Mouse (Mus musculus) effector memory CD4-positive, alpha-beta T cell, adult 7 months (primary cell): ENCODE measurements around the gene Parvg. TPM values are rescaled to one million over a fixed set of nuclear protein-coding genes. Genes with fewer than 3 reads are reported as not detected.

Source experiments
- polyA plus RNA-seq: library from polyadenylated mRNA; unstranded; fragments of 100-300 nt; shearing (Covaris generic); gene quantifications from one replicate; pipeline ENCODE4 v1.2.1, GENCODE M21; 2017

Parvg gene
- polyA plus RNA-seq = 62.4 TPM

DNA sequence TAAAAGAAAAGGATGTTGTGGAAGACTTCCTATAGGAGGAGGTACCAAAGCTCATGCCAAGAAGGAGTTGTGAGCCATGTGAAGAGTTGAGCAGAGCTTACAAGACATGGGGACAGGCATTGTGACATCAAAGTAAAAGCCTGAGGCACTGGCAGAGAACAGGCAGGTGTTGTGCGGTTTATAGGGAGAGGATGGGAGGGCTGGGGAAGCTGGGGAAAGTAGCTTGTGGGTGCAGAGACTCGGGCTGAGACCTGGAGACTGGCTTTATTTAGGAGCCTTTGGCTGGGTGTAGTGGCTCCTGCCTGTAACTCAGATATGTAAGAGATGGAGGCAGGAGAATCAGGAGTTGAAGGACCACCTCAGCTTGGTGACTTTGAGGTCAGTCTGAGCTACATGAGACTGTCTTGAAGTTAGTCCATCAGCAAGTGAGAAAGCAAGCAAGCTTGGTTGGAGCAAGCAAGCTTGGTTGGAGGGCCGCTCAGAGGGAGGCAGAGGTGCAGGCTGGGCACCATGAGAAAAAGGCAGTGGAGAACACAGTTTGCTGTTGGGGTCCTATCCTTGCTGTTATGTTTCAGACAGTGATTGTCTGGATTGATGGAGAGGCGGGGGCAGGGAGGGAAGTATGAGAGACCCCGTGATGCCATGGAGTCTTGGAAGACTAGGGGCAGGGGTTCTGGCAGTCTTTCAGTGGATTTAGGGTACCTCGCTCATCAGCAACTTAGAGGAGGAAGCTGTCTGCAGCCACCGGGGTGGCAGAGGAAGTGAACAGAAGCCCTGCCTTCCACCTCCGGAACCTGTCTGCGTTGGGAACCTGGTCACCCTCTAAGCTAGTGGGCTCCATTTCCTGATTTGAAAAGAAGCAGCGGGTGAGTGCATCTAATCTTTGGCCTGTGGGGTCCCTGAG lies at the start of gene Parvg:
Gene Parvg, plus strand, starts transcription at position 61 of the 904 bp plus-strand sequence.

Other genes with a start within 250 kb of the Parvg start
- not detected for gene Sult4a1, start 218.3 kb upstream of the Parvg start, polyA plus RNA-seq
- gene Pnpla5, start 200.9 kb upstream of the Parvg start, polyA plus RNA-seq = not detected
- gene Pnpla3, start 156.2 kb upstream of the Parvg start, polyA plus RNA-seq = 2.4 TPM
- gene Samm50, start 131.8 kb upstream of the Parvg start, polyA plus RNA-seq = 99.7 TPM
- 1.6 TPM for gene Parvb, start 92.0 kb upstream of the Parvg start, polyA plus RNA-seq
- gene Shisal1, start 123.1 kb downstream of the Parvg start, polyA plus RNA-seq = 0.27 TPM
- 1.9 TPM for gene Rtl6, start 233.8 kb downstream of the Parvg start, polyA plus RNA-seq